Mouse (Mus musculus) adrenal gland, adult 2 months (tissue): ENCODE results near the gene Klc3. TPM values are rescaled to one million over a fixed set of nuclear protein-coding genes. Genes with fewer than 3 reads are reported as not detected.

Source experiments
- DNase-seq: peaks from one replicate; pipeline ENCODE4 v3.0.0; 2021
- polyA plus RNA-seq: library from polyadenylated mRNA; depleted of rRNA; stranded (reverse); fragments of >200 nt; gene quantifications from 2 replicates; pipeline ENCODE4 v1.2.3, GENCODE M21; 2012
- total RNA-seq, 2 experiments: library from RNA; stranded (reverse); gene quantifications; 2 replicates each; pipeline ENCODE4 v1.2.3; 2021

Klc3 gene
- total and polyA plus RNA-seq, 3 experiments: 0.98 to 5.2 (median 1.3) TPM

DNA sequence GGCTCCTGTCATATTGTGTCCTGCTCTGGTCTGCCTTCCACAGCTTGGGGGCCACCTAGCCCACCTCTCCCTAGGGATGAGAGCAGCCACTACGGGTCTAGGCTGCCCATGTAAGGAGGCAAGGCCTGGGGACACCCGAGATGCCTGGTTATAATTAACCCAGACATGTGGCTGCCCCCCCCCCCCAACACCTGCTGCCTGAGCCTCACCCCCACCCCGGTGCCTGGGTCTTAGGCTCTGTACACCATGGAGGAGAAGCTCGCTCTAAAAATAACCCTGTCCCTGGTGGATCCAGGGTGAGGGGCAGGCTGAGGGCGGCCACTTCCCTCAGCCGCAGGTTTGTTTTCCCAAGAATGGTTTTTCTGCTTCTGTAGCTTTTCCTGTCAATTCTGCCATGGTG is 5.8 kb upstream of the Klc3 start:
- no peak for DNase-seq

DNA sequence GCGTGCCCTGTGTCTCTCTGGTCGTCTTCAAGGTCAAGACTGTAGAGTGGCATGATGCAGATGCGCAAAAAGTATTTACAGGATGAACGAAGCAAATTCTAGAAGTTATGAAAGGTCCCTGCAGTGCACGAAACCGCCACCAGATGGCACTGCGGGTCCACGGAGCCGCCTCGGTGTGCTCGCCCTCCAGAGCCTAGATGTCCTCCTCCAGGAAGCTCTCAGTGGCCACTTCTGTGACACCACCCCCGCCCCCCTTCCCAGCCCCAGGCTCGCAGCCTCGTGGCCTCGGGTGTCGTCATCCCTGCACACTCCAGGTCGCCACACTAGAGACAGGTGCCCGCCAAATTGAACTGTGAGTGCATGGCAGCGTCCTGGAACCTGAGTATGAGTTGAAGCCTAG is 1.5 kb upstream of the Klc3 start:
- DNase-seq: peak; percentile 81

DNA sequence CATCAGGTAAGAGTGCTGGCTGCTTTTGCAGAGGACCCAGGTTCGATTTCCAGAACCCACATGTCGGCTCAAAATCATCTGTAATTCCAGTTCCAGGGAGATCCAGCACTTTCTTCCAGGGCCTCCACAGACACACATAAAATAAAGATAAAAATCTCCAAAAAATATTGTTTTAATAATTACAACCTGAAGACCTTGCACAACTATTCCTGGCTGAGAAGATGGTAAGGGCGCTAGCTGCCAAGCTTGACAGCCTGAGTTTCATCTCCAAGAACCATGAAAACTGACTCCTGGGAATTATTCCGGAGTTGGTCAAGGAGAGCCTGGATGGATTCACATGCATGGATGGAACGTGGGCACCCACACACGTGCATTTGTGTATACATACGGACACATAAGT is 572 bp upstream of the Klc3 start, which contains the start of gene Ckm:
Ckm (plus strand) TSS at position 301 of the 400 bp plus-strand sequence.
- no peak for DNase-seq

DNA sequence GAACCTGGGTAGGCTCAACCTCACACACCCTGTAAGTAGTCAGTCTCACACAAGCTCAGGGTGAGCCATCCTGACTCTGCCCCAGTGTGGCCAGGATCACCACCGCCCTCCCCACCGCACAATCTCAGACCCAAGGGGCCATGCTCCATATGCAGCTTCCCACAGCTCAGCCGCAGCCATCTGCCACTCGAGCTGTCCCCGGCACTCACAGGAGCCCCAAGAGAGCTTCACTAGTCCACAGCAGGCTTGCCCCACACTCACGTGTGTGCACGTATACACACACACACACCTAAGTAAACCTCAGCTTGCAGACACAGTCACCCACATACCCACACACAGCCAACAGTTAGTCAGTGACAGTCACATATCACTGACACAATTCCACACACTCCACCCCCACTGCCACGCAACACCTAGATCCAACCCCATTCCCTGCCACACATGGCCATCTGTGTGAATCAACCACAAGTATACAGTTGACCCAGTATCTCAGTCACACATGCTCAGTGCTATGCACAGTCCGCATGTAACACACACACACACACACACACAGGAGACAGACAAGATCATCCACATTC is 1.3 kb downstream of the Klc3 start:
- no peak for DNase-seq

DNA sequence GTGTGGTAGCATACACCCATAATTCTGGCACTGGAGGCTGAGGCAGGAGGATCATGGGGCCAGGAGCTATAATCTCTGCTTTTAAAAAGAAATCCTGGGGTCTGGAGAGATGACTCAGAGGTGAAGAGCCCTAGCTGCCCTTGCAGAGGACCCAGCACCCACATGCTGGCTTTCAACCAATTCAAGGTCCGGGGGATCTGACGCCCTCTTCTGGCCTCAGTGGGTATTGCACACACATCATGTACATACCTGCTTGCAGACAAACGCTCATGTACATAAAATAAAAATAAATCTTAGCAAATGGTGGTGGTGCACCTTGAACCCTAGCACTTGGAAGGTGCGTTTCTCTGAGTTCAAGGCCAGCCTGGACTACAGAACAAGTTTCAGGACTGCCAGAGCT is 3.0 kb downstream of the Klc3 start:
- DNase-seq: no peak

DNA sequence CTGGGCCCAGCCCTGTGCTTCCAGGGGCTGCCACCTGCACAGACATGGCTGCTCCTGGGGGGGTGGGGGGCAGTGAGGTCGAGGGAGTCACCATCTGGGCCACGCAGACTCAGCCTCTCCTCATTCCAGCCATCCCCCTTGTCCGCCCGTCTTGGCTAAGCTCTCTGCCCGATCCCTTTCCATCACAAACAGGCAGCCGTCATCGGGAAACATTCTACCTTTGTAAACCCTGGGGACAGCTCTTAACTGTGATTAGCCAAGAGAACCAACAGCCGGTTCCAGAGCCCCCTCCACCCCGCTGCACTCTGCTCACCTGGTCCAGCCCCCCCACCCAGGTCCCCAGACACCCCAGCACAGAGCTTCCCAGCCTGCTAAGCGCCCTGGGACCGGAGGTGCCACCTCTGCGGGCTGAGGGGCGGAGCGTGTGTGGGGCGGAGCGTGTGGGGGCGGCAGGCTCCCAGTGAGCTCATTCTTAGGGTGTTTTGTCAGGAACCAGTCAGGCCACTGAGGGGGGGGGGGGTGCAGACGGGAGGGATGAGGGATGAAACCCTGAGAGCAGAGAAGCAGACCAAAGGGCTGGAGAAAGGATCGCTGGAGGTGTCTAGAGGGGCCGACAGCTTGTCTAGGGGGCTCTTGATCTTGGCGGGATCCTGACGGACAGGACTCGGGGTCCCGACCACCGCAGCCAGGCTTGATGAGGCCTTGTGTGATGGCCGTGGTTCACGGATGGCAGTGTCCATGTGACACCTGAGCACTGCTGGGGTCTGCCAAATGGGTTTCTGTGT is 4.2 kb downstream of the Klc3 start:
- peak; percentile 84 for DNase-seq

DNA sequence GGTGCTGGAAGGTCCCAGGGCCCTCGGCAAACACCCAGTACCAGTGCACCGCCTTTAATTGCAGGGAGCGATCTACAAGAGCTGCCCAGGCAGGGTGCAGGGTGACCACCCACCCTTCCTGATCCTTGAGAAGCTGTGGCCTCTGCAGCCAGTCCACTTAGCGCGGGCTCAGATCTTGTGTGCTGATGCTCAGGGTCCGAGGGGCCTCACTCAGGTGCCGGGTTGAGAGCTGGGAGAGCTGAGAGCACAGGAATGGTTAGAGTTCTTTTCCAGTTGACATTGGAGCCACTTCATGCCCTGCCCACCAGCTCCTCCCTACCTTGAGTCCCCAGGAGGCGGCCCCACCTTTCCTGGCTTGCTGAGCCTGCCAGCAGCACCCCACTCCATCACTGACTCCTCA is 9.4 kb downstream of the Klc3 start:
- DNase-seq: no peak

DNA sequence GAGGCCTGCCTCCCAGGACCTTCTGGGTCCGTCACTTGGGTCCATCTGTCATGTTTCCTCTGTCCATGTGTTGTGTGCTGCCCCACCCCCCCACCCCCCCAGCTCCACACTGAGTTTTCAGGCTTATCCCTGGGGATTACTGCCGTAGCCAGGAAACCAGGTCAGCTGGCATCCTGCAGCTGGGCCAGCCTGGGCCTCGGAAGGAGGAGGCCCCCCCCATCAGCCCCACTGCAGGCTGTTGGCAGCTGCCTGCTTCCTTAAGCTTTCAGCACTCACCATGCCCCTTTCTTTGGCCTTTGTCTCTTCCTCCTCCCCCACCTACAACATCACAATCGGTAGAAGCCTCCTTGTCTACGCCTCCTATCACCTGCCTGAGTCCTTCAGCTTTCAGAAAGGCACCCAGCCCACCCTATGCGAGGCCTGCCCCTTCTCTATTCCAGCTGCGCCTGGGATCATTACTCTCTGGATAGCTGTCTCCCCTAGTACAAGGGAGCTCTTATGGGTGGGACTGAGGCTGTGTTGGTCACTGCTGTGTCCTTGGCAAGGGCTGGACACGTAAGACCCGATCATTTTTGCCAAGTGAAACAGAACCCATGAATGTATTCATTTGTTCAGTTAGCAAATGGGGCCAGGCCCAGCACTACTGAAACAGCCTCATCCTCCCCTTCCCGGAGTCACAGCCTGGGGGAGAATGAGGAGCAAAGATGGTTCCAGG is 15.0 kb downstream of the Klc3 start:
- no peak for DNase-seq

DNA sequence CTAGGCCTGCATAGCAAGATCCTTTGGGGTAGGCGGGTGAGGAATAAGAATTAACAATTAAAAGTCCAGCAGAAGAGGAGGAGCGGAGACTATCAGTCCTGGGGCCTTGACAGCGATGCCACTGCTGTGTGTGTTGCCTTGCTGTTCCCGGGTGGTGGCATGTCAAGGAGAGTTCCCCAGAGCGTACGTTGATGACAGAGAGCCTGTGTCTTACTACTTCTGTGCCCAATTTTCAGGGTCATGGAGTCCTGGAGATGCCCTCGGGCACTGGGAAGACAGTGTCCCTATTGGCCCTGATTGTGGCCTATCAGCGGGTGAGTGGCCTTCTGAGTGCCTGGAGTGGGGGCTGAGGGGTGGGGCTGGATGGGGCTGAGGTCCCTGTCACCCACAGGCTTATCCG is 20.2 kb downstream of the Klc3 start:
- DNase-seq: no peak

DNA sequence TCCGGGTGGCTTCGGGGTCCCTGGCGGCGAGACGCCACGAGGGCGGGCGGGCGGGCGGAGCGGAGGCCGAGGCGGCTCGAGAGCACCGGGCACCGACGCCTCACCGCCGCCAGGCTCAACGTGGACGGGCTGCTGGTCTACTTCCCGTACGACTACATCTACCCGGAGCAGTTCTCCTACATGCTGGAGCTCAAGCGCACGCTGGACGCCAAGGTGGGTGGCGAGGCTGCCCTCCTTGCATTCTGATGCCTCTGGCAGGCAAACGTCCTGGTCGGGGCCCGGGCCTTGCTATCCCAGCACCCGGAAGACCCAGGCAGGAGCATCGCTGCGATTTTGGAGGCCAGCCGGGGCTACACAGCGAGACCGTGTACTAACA is 21.8 kb downstream of the Klc3 start:
- no peak for DNase-seq

DNA sequence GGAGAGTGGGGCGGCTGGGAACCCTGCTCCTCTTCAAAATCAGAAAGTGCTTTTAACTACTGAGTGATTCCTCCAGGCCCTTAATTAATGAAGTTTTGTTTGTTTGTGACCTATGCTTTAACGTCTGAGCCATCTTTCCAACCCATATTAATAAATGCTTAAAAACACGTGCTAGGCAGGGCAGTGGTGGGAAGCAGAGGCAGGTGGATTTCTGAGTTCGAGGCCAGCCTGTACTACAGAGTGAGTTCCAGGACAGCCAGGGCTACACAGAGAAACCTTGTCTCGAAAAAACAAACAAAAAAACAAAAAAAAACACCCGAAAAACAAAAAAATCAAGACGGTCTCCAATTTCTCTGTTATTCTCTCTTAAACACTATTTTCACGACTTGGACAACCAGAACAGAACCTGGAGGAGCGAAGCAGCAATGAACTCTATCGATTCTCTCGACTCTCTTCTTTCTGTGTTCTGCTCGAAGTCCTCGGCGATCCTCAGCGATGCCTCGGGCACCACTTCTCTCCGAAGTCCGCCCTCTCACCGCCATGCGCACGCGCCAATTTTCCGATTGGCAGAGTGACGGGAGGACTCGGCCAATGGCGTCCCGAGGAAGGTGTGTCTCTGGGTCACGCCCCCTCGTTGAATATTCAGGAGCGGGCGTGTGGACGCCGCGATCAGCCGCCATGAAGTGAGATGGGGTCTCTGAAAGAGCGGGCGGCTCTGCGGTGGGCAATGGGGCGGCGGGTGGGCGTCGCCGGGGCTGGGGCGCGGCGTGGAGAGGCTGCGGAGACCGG is 22.3 kb downstream of the Klc3 start, which contains the start of gene Ercc2:
Ercc2 (plus strand) TSS at position 634 of the 789 bp plus-strand sequence.
- DNase-seq: peak; percentile 99

DNA sequence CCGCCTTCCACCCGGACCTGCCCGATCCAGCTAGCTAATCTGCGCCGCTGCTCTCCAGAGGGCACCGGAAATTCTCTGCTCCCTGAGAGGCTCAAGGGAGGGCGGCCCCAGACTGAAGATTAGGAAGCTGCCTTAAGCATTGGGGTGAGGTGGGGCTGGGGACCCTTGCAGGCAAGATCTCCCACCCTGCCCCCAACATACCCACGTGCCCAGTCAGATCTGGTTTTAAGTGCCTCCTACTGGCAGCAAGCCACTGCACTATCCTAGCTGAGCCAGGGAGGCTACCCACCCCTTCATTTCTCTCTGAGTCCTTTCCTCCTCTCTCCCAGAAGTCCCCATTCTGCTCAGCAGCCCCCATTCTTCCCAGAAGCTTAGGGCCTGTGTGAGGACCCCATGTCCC is 25.9 kb downstream of the Klc3 start:
- DNase-seq: no peak

DNA sequence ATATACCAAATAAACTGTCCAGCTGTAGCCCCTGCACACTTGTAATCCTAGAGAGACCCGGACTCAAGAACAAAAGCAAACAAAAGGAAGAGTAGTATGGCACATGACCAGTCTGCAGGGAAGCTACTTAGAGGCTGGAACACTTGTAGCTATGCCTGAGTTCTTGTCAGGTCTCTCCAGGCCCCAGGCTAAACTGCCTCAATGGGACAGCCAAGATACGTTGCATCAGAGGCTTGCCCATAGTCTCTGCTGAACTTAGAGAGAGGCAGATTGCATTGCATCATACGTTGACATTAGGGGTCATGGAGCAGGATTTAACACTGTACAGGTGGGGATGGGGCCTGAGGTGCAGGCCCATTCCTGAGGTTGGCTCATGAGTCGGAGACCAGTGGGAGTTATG is 27.9 kb downstream of the Klc3 start:
- DNase-seq: no peak

DNA sequence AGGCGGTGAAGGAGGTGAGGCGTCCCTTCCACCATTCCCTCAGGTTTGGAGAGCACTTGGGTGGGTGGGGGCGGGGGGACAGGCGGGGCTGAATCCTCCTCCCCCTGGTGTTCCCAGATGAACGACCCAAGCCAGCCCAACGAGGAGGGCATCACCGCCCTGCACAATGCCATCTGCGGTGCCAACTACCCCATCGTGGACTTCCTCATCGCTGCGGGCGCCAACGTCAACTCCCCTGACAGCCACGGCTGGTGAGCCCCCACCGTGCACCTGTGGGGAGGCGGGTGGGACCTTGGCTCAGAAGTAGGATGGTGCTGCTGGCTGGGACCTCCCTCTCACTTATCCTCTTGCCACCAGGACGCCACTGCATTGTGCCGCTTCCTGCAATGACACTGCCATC is 28.5 kb downstream of the Klc3 start:
- DNase-seq: no peak

DNA sequence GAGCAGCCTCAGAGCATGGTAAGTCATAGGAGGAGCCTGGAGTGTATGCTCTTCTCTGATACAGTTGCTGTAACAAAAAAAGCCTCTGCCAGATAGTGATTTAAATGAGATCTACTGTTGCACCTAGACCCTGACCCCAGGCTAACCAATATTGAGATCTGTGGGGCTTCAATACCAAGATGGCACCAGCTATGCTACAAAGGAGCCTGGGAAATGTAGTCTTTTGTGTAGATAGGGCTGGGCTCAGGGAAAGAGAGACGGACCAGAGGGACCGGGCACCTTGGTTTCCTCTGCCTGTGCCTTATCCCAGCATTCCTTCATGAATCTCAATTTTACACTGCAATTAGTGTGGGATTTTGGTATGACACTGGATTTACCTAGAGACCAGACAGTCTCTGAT is 30.5 kb downstream of the Klc3 start:
- DNase-seq: no peak

DNA sequence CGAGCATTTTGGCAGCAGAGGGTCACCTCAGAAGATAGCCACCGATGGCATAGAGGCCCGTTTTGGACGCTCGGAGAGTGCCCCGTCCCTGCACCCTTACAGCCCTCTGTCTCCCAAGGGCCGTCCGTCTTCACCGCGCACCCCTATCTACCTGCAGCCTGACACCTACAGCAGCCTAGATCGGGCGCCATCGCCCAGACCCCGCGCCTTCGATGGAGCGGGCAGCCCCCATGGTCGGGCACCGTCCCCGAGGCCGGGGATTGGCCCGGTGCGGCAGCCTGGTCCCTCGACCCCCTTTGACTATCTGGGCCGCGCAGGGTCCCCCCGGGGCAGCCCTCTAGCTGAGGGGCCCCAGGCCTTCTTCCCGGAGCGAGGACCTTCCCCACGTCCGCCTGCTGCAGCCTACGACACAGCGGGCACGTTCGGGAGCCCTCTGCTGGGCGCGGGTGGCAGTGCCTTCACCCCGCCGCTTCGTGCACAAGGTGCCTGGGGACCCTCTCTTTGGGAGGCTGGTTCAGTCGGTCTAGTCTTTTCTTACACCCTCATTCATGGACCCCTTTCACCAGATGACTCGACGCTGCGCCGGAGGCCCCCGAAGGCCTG is 34.0 kb downstream of the Klc3 start:
- DNase-seq: peak; percentile 66

DNA sequence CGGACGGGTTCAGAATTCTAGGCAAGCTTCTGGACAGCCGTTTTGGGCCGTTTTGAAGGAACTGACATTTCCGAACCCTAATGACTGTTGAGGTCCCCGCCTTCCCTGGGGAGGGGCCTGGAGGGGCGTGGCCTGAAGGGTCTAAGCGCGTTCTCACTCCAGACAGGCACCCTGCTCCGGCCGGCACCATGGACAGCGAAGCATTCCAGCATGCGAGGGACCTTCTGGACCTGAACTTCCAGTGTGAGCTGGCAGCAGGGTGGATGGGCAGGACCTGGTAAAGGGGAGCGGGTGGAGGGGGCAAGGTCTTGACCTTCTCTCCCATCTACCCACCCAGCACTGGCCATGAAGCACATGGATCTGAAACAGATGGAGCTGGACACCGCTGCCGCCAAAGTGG is 35.5 kb downstream of the Klc3 start:
- DNase-seq: peak; percentile 80

DNA sequence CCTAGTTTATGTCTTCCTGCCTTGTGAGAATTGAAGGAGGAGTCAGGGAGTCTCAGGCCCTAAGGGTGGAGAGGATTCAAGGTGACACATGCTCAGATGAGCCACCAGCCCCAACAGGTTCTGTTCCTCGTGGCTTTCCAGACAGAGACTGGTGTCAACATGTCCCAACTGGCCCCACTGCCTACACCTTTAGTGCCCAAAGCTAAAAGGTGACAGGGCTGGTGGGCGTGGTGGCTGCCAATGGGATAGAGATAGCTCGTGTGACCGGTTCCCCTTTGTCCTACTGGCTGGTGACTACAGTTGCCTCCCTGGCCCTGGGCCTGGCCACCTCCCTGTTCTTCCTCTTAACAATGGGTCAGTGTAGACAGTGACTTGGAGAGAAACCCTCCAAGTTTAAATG is 38.5 kb downstream of the Klc3 start:
- no peak for DNase-seq

DNA sequence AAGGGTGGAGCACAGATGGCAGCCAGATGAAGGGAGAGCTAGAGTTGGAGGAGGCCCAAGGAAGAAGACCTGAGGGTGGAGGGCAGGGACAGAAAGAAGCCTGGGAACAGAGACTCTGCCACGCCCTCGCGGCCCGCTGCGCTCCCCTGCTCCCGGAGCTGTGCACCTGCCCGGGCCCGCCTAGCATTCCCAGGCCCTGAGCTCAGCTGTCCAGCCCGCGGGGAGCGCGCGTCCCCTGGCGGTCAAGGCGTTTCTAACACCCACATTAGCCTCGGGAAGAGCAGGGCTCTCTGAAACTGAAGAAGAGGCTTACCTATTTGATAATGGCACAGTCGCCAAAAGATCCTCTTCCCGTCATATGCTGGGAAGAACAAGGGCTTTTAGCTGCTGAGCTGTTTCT is 40.0 kb downstream of the Klc3 start:
- DNase-seq: peak; percentile 86

DNA sequence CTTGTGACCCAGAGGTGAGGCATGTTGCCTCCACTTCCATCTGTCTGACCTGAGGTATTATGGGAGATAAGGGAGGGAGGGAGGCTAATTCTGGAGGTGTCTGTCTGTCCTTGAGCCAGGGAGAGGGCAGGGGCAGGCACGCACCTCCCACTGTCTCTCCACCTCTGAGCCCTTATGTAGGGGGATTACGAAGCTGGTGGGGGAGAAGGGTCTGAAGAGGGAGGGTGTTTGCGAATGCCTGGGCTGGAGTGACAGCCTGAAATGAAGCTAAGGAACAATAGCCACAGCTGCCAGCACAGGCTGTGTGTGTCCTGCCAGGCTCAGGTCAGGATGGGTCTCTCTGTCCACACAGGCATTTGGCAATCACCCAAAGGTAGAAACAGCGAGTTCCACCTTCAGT is 41.6 kb downstream of the Klc3 start:
- DNase-seq: no peak

DNA sequence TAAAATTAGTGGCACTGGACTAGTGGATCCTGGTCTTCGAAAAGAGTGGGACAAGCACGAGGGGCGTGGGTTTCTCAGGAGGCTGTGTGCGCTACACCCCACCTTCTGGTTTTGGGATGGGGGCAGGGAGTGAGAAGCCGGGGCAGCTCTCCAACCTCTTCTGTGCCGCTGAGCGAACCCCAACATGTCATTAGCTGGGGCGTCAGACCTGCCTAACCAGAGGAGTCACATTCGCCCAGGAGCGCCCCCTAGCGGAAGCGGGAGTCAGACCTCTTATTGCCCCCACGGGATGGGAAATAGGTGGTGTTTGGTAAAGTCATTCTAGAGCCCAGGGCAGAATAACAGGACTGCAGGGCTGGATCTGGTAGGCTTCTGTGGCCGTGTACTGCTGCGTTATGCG is 42.2 kb downstream of the Klc3 start:
- peak; percentile 81 for DNase-seq

DNA sequence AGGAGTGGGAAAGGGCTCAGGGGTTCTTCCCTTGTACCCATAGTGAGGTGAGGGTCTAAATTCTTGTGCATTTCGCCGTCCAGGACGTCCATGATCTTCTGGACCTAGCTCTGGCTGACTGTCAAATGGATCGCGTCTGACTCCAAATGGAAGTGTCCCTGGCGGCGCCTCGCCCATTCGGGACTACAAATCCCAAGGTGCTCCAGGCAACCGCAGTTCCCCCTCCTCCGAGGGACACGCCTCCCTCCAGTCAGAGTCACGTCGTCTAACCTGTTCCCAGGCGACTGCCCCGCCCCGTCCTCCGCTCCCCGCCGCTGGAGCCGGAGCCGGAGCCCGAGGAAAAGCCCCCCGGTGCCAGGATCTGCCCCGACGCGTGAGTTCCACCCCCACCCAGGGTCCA is 43.0 kb downstream of the Klc3 start:
- DNase-seq: peak; percentile 96
